Mouse (Mus musculus): ENCODE data around the gene Slc28a3. TPM values are rescaled to one million over a fixed set of nuclear protein-coding genes. Genes with fewer than 3 reads are reported as not detected.

Slc28a3 gene
- polyA plus RNA-seq, 1 experiment = 1.5 TPM

GRCm38 (mm10) chr13:58514147-58514727, 96.4 kb downstream of the Slc28a3 start:
- no peak for TF ChIP-seq POLR2A (IDR thresholded peaks at IDR 0.05; ENCODE audit: control insufficient read depth, low read depth, low read length)
- TF ChIP-seq CTCF (IDR thresholded peaks at IDR 0.05; ENCODE audit: control insufficient read depth, insufficient read depth, insufficient replicate concordance, low read depth, low read length) = no peak
- no peak overlapping the region for H3K4me3 ChIP-seq (ENCODE audit: control insufficient read depth, low read depth, low read length)
- no peak overlapping the region for H3K27ac ChIP-seq (ENCODE audit: control insufficient read depth, insufficient read depth, low read depth, low read length)
- no peaks in the 10 kb centered on the region for H3K36me3 ChIP-seq (ENCODE audit: control insufficient read depth, insufficient read depth, low read length)
- peaks cover 6% of the 10 kb centered on the region for H3K4me1 ChIP-seq (ENCODE audit: control insufficient read depth, insufficient read depth, low read length)
- H3K27me3 ChIP-seq (ENCODE audit: control insufficient read depth, insufficient read depth, low read length) = no peaks in the 10 kb centered on the region

DNA sequence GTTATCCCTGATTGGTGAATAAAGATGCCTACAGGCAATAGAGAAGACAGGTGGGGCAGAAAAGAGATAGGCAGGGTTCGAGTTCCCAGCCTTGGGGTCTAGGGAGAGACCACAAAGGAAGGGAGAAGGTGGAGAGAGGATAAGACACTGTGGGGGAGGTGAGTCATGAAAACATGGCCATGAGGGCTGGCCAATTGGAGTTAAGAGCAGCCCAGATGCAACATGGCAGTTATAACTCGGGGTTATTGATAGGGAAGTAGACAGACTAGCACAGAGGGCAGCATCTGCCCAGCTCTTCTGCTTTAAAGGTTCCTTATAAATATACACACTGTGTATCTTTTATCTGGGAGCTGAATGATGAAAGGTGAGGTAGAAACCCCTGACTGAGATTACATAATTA, 98.8 kb downstream of the Slc28a3 start:
- TF ChIP-seq POLR2A (IDR thresholded peaks at IDR 0.05; ENCODE audit: control insufficient read depth, low read depth, low read length) (no peak), CTCF (IDR thresholded peaks at IDR 0.05; ENCODE audit: control insufficient read depth, insufficient read depth, insufficient replicate concordance, low read depth, low read length) (no peak)
- Histone ChIP-seq H3K4me3 (ENCODE audit: control insufficient read depth, low read depth, low read length) (no peak overlapping the region), H3K27me3 (ENCODE audit: control insufficient read depth, insufficient read depth, low read length) (no peaks in the 10 kb centered on the region), H3K36me3 (ENCODE audit: control insufficient read depth, insufficient read depth, low read length) (no peaks in the 10 kb centered on the region), H3K4me1 (ENCODE audit: control insufficient read depth, insufficient read depth, low read length) (no peaks in the 10 kb centered on the region), H3K27ac (ENCODE audit: control insufficient read depth, insufficient read depth, low read depth, low read length) (no peak overlapping the region)

- TF ChIP-seq POLR2A (IDR thresholded peaks at IDR 0.05; ENCODE audit: control insufficient read depth, low read depth, low read length) (no peak), CTCF (IDR thresholded peaks at IDR 0.05; ENCODE audit: control insufficient read depth, insufficient read depth, insufficient replicate concordance, low read depth, low read length) (no peak)
- H3K27ac ChIP-seq (ENCODE audit: control insufficient read depth, insufficient read depth, low read depth, low read length) = no peak overlapping the region
- H3K4me3 ChIP-seq (ENCODE audit: control insufficient read depth, low read depth, low read length) = no peak overlapping the region
- H3K4me1 ChIP-seq (ENCODE audit: control insufficient read depth, insufficient read depth, low read length) = no peaks in the 10 kb centered on the region
- H3K27me3 ChIP-seq (ENCODE audit: control insufficient read depth, insufficient read depth, low read length) = no peaks in the 10 kb centered on the region
- no peaks in the 10 kb centered on the region for H3K36me3 ChIP-seq (ENCODE audit: control insufficient read depth, insufficient read depth, low read length)
Observed at GRCm38 (mm10) chr13:58511248-58511647, 99.4 kb downstream of the Slc28a3 start.

DNA sequence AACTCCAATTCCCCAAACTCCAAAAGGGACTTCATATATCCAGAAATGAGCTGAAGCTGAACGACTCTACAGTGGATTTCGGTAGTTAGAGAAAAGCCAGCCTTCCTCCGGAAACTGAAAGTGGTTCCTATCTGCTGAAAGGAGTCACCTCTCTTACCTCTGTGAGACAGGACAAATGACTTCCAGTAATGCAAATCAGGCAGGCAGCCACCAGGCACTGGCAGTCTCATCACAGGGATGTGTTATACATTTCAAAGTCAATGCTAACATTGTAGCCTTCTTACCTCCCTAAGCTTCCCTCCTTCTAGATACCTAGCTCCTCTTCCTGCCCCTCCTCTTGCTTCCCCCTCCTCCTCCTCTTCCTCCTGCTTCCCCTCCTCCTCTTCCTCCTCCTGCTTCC, 101.4 kb downstream of the Slc28a3 start:
- no peaks in the 10 kb centered on the region for H3K4me1 ChIP-seq (ENCODE audit: control insufficient read depth, insufficient read depth, low read length)
- H3K27ac ChIP-seq (ENCODE audit: control insufficient read depth, insufficient read depth, low read depth, low read length) = no peak overlapping the region
- H3K36me3 ChIP-seq (ENCODE audit: control insufficient read depth, insufficient read depth, low read length) = no peaks in the 10 kb centered on the region
- TF ChIP-seq POLR2A (IDR thresholded peaks at IDR 0.05; ENCODE audit: control insufficient read depth, low read depth, low read length) = no peak
- TF ChIP-seq CTCF (IDR thresholded peaks at IDR 0.05; ENCODE audit: control insufficient read depth, insufficient read depth, insufficient replicate concordance, low read depth, low read length) = no peak
- H3K27me3 ChIP-seq (ENCODE audit: control insufficient read depth, insufficient read depth, low read length) = no peaks in the 10 kb centered on the region
- H3K4me3 ChIP-seq (ENCODE audit: control insufficient read depth, low read depth, low read length) = no peak overlapping the region

GRCm38 (mm10) chr13:58503610-58504009, 107.1 kb downstream of the Slc28a3 start:
- no peak for TF ChIP-seq CTCF (IDR thresholded peaks at IDR 0.05; ENCODE audit: control insufficient read depth, insufficient read depth, insufficient replicate concordance, low read depth, low read length)
- no peak for TF ChIP-seq POLR2A (IDR thresholded peaks at IDR 0.05; ENCODE audit: control insufficient read depth, low read depth, low read length)
- Histone ChIP-seq H3K36me3 (ENCODE audit: control insufficient read depth, insufficient read depth, low read length) (no peaks in the 10 kb centered on the region), H3K27ac (ENCODE audit: control insufficient read depth, insufficient read depth, low read depth, low read length) (no peak overlapping the region), H3K4me1 (ENCODE audit: control insufficient read depth, insufficient read depth, low read length) (no peaks in the 10 kb centered on the region), H3K27me3 (ENCODE audit: control insufficient read depth, insufficient read depth, low read length) (no peaks in the 10 kb centered on the region), H3K4me3 (ENCODE audit: control insufficient read depth, low read depth, low read length) (no peak overlapping the region)

- no peaks in the 10 kb centered on the region for H3K36me3 ChIP-seq (ENCODE audit: control insufficient read depth, insufficient read depth, low read length)
- no peak overlapping the region for H3K4me3 ChIP-seq (ENCODE audit: control insufficient read depth, low read depth, low read length)
- H3K4me1 ChIP-seq (ENCODE audit: control insufficient read depth, insufficient read depth, low read length) = no peaks in the 10 kb centered on the region
- H3K27me3 ChIP-seq (ENCODE audit: control insufficient read depth, insufficient read depth, low read length) = no peaks in the 10 kb centered on the region
- no peak overlapping the region for H3K27ac ChIP-seq (ENCODE audit: control insufficient read depth, insufficient read depth, low read depth, low read length)
- TF ChIP-seq POLR2A (IDR thresholded peaks at IDR 0.05; ENCODE audit: control insufficient read depth, low read depth, low read length) (no peak), CTCF (IDR thresholded peaks at IDR 0.05; ENCODE audit: control insufficient read depth, insufficient read depth, insufficient replicate concordance, low read depth, low read length) (no peak)
Observed at GRCm38 (mm10) chr13:58497809-58498208, 112.9 kb downstream of the Slc28a3 start.

Other genes with a start within 250 kb of the Slc28a3 start
- 3.4 and 3.9 TPM in 2 replicates for gene 2210016F16Rik, start 225.7 kb downstream of the Slc28a3 start, polyA plus RNA-seq (2012; rRNA removed)
- gene Rmi1, start 208.6 kb downstream of the Slc28a3 start, polyA plus RNA-seq (2012; rRNA removed) = 32.2 and 37.1 TPM in 2 replicates
- gene Hnrnpk, start 207.5 kb downstream of the Slc28a3 start, polyA plus RNA-seq (2012; rRNA removed) = 185 and 215 TPM in 2 replicates
- gene Ntrk2, start 195.7 kb upstream of the Slc28a3 start, polyA plus RNA-seq (2012; rRNA removed) = 1.5 and 2.0 TPM in 2 replicates

All from testis, adult 2 months (tissue).